In genomic region chr1:75448052-75448431, GRCm38 (mm10) we compare ENCODE assay signal across 12 mouse cellular contexts. TPM values are rescaled to one million over a fixed set of nuclear protein-coding genes. Genes with fewer than 3 reads are reported as not detected.
DNase-seq lines count a peak whose midpoint lies in the region; ATAC-seq lines count a peak whose summit lies in the region.
"Had no signal": no experiment of that assay in that cellular context is flagged by ENCODE, and none has a peak within 500 bp of the region (broad histone marks: within the 10 kb centered on the region; RNA-seq: fewer than 3 reads in every experiment).

No protein-coding gene starts in this region.

- H3K9ac ChIP-seq in heart, embryonic 15.5 days = no peak overlapping the region
- H3K9ac ChIP-seq in embryonic facial prominence, embryonic 11.5 days (replicated peaks; ENCODE audit: low read length) = no peak overlapping the region
- H3K9ac ChIP-seq in hindbrain, embryonic 12.5 days = no peak overlapping the region
- H3K9ac ChIP-seq in midbrain, embryonic 12.5 days (replicated peaks) = no peak overlapping the region

- H3K36me3 ChIP-seq in heart, embryonic 15.5 days = no peaks in the 10 kb centered on the region
- H3K36me3 ChIP-seq in embryonic facial prominence, embryonic 11.5 days (replicated peaks; ENCODE audit: control insufficient read depth, insufficient read depth, low read depth, low read length) = no peaks in the 10 kb centered on the region
- H3K36me3 ChIP-seq in hindbrain, embryonic 12.5 days = no peaks in the 10 kb centered on the region
- no peaks in the 10 kb centered on the region for H3K36me3 ChIP-seq in midbrain, embryonic 12.5 days

- no peak for DNase-seq in heart, adult 9 months (ENCODE audit: low spot score in 2 of 2)
- DNase-seq in embryonic facial prominence, embryonic 11.5 days (ENCODE audit: low spot score) = no peak
- DNase-seq in frontal cortex, postnatal 10 days (ENCODE audit: low spot score in 2 of 2) = no peak
- no peak for DNase-seq in right cerebral cortex, postnatal 4 days
- DNase-seq in right cerebral cortex, postnatal 36 days (ENCODE audit: low spot score in 2 of 2) = no peak
- DNase-seq: adrenal gland, adult 2 months; cerebellum, adult 8-10 months; gastrocnemius, postnatal 25 days; thymus, postnatal 25 days had no signal

- WGBS in heart, embryonic 15.5 days = 8% methylated on average over 7 of the region's 7 CpGs
- 3% methylated on average over 7 of the region's 7 CpGs for WGBS in embryonic facial prominence, embryonic 11.5 days
- WGBS in hindbrain, embryonic 12.5 days = 3% methylated on average over 7 of the region's 7 CpGs
- WGBS in midbrain, embryonic 12.5 days = under 1% methylated on average over 7 of the region's 7 CpGs

- no peak overlapping the region for H3K4me3 ChIP-seq in heart, embryonic 15.5 days
- H3K4me3 ChIP-seq in embryonic facial prominence, embryonic 11.5 days (ENCODE audit: low read depth, low read length) = no peak overlapping the region
- no peak overlapping the region for H3K4me3 ChIP-seq in hindbrain, embryonic 12.5 days
- peak overlapping the region; percentile 17; the same call in 1 of the 2 replicates for H3K4me3 ChIP-seq in midbrain, embryonic 12.5 days

- H3K27me3 ChIP-seq in heart, embryonic 15.5 days = peaks cover 80% of the 10 kb centered on the region
- H3K27me3 ChIP-seq in embryonic facial prominence, embryonic 11.5 days (ENCODE audit: control insufficient read depth, insufficient read depth, low read length) = peaks cover 28% of the 10 kb centered on the region
- peaks cover 65% of the 10 kb centered on the region for H3K27me3 ChIP-seq in hindbrain, embryonic 12.5 days
- peaks cover 65% of the 10 kb centered on the region for H3K27me3 ChIP-seq in midbrain, embryonic 12.5 days

- no peak for ATAC-seq in heart, embryonic 15.5 days (replicated peaks; ENCODE audit: insufficient number of reproducible peaks, insufficient read depth, low FRiP score, low read depth)
- ATAC-seq in embryonic facial prominence, embryonic 11.5 days (replicated peaks; ENCODE audit: insufficient number of reproducible peaks, low FRiP score, low TSS enrichment, low read depth) = no peak
- no peak for ATAC-seq in hindbrain, embryonic 12.5 days (ENCODE audit: low FRiP score)
- no peak for ATAC-seq in midbrain, embryonic 12.5 days (ENCODE audit: low FRiP score, low read depth)

- H3K4me2 ChIP-seq in heart, embryonic 15.5 days = peak overlapping the region; percentile 60
- H3K4me2 ChIP-seq in embryonic facial prominence, embryonic 11.5 days (ENCODE audit: low read depth, low read length) = peak overlapping the region; percentile 27; the same call in 1 of the 2 replicates
- H3K4me2 ChIP-seq in hindbrain, embryonic 12.5 days (replicated peaks) = peak overlapping the region; percentile 58
- H3K4me2 ChIP-seq in midbrain, embryonic 12.5 days (replicated peaks) = peak overlapping the region; percentile 58

- H3K9me3 ChIP-seq in heart, embryonic 15.5 days (replicated peaks) = no peaks in the 10 kb centered on the region
- H3K9me3 ChIP-seq in embryonic facial prominence, embryonic 11.5 days (replicated peaks; ENCODE audit: control insufficient read depth, low read length) = no peaks in the 10 kb centered on the region
- H3K9me3 ChIP-seq in hindbrain, embryonic 12.5 days (replicated peaks) = no peaks in the 10 kb centered on the region
- no peaks in the 10 kb centered on the region for H3K9me3 ChIP-seq in midbrain, embryonic 12.5 days

- no peak overlapping the region for H3K27ac ChIP-seq in heart, embryonic 15.5 days
- peak overlapping the region; percentile 30; the same call in 1 of the 2 replicates for H3K27ac ChIP-seq in embryonic facial prominence, embryonic 11.5 days (replicated peaks; ENCODE audit: low read depth, low read length)
- H3K27ac ChIP-seq in hindbrain, embryonic 12.5 days = peak overlapping the region; percentile 92
- peak overlapping the region; percentile 92 for H3K27ac ChIP-seq in midbrain, embryonic 12.5 days (replicated peaks)

- peaks cover 67% of the 10 kb centered on the region for H3K4me1 ChIP-seq in heart, embryonic 15.5 days (replicated peaks)
- peaks cover 41% of the 10 kb centered on the region for H3K4me1 ChIP-seq in embryonic facial prominence, embryonic 11.5 days (ENCODE audit: control insufficient read depth, insufficient read depth, low read length)
- peaks cover 100% of the 10 kb centered on the region for H3K4me1 ChIP-seq in hindbrain, embryonic 12.5 days
- H3K4me1 ChIP-seq in midbrain, embryonic 12.5 days = peaks cover 94% of the 10 kb centered on the region

RNA-seq across cellular contexts. Expression of gene Asic4, which starts 2.2 kb away (rescaled TPM):
- 0.40 and 0.81 TPM in 2 replicates for polyA plus RNA-seq in heart, embryonic 15.5 days (2015; fragmentation: Nextera tagmentation; extraction: Ambion mirVana)
- polyA plus RNA-seq in embryonic facial prominence, embryonic 11.5 days (2014; fragmentation: Nextera tagmentation; extraction: Ambion mirVana) = 0.29 and 1.1 TPM in 2 replicates
- polyA plus RNA-seq in hindbrain, embryonic 12.5 days (2016; fragmentation: Nextera tagmentation; extraction: Ambion mirVana) = 18.3 and 19.0 TPM in 2 replicates
- 45.0 and 47.7 TPM in 2 replicates for polyA plus RNA-seq in midbrain, embryonic 12.5 days (2016; fragmentation: Nextera tagmentation; extraction: Ambion mirVana)

RNA-seq across cellular contexts. Expression of gene Gmppa, which starts 12.3 kb away (rescaled TPM):
- 63.9 and 81.8 TPM in 2 replicates for polyA plus RNA-seq in heart, embryonic 15.5 days (2015; fragmentation: Nextera tagmentation; extraction: Ambion mirVana)
- 36.9 and 38.4 TPM in 2 replicates for polyA plus RNA-seq in embryonic facial prominence, embryonic 11.5 days (2014; fragmentation: Nextera tagmentation; extraction: Ambion mirVana)
- 73.1 and 74.1 TPM in 2 replicates for polyA plus RNA-seq in hindbrain, embryonic 12.5 days (2016; fragmentation: Nextera tagmentation; extraction: Ambion mirVana)
- polyA plus RNA-seq in midbrain, embryonic 12.5 days (2016; fragmentation: Nextera tagmentation; extraction: Ambion mirVana) = 59.7 and 69.4 TPM in 2 replicates

RNA-seq across cellular contexts. Expression of gene Chpf, which starts 31.1 kb away (rescaled TPM):
- 23.9 and 36.6 TPM in 2 replicates for polyA plus RNA-seq in heart, embryonic 15.5 days (2015; fragmentation: Nextera tagmentation; extraction: Ambion mirVana)
- 14.6 and 15.3 TPM in 2 replicates for polyA plus RNA-seq in embryonic facial prominence, embryonic 11.5 days (2014; fragmentation: Nextera tagmentation; extraction: Ambion mirVana)
- polyA plus RNA-seq in hindbrain, embryonic 12.5 days (2016; fragmentation: Nextera tagmentation; extraction: Ambion mirVana) = 39.2 and 41.5 TPM in 2 replicates
- 35.9 and 36.3 TPM in 2 replicates for polyA plus RNA-seq in midbrain, embryonic 12.5 days (2016; fragmentation: Nextera tagmentation; extraction: Ambion mirVana)

RNA-seq across cellular contexts. Expression of gene Tmem198, which starts 31.3 kb away (rescaled TPM):
- 0.39 and 0.80 TPM in 2 replicates for polyA plus RNA-seq in heart, embryonic 15.5 days (2015; fragmentation: Nextera tagmentation; extraction: Ambion mirVana)
- 0.98 and 1.6 TPM in 2 replicates for polyA plus RNA-seq in embryonic facial prominence, embryonic 11.5 days (2014; fragmentation: Nextera tagmentation; extraction: Ambion mirVana)
- polyA plus RNA-seq in hindbrain, embryonic 12.5 days (2016; fragmentation: Nextera tagmentation; extraction: Ambion mirVana) = 25.3 and 25.7 TPM in 2 replicates
- polyA plus RNA-seq in midbrain, embryonic 12.5 days (2016; fragmentation: Nextera tagmentation; extraction: Ambion mirVana) = 26.5 and 27.6 TPM in 2 replicates

RNA-seq across cellular contexts. Expression of gene Obsl1, which starts 58.2 kb away (rescaled TPM):
- polyA plus RNA-seq in heart, embryonic 15.5 days (2015; fragmentation: Nextera tagmentation; extraction: Ambion mirVana) = 95.1 and 122 TPM in 2 replicates
- 52.4 and 54.2 TPM in 2 replicates for polyA plus RNA-seq in embryonic facial prominence, embryonic 11.5 days (2014; fragmentation: Nextera tagmentation; extraction: Ambion mirVana)
- polyA plus RNA-seq in hindbrain, embryonic 12.5 days (2016; fragmentation: Nextera tagmentation; extraction: Ambion mirVana) = 63.4 and 66.4 TPM in 2 replicates
- polyA plus RNA-seq in midbrain, embryonic 12.5 days (2016; fragmentation: Nextera tagmentation; extraction: Ambion mirVana) = 42.7 and 46.6 TPM in 2 replicates
